Comparison of ENCODE assay signal across 30 mouse cellular contexts in the genomic region with DNA sequence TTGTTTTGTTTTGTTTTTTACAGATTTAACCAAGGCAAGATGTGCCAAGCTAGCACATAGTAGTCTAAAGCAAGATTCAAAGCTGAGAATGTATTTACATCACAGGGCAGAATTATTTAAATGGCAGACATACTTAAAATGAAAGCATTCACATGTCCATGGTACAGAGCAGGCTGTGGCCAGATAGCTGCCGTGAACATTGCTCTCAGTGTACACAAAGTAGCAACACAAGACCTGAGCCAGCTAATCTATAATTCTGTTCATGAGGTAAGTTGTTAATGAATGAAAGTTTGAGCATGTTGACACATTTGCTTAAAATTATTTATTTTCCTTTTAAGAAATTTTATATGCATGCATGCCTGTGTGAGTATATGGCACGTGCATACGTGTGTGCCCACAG.
"Had no signal": no experiment of that assay in that cellular context is flagged by ENCODE, and none has a peak within 500 bp of the region (broad histone marks: within the 10 kb centered on the region; RNA-seq: fewer than 3 reads in every experiment).

No protein-coding gene starts in this region.

- H3K4me3 ChIP-seq: left cerebral cortex, adult 2 months; limb, embryonic 10.5 days; limb, embryonic 12.5 days; limb, embryonic 13.5 days; limb, embryonic 15.5 days; liver, embryonic 13.5 days; liver, embryonic 15.5 days; lung, embryonic 15.5 days; megakaryocyte, embryonic 14.5 days; midbrain, embryonic 10.5 days; midbrain, embryonic 12.5 days; midbrain, embryonic 13.5 days; midbrain, embryonic 15.5 days; myocyte; neural tube, embryonic 12.5 days had no signal

- H3K36me3 ChIP-seq: limb, embryonic 10.5 days; limb, embryonic 12.5 days; limb, embryonic 13.5 days; limb, embryonic 15.5 days; liver, embryonic 13.5 days; liver, embryonic 15.5 days; lung, embryonic 15.5 days; midbrain, embryonic 10.5 days; midbrain, embryonic 12.5 days; midbrain, embryonic 13.5 days; midbrain, embryonic 15.5 days; neural tube, embryonic 12.5 days had no signal

- H3K9ac ChIP-seq: limb, embryonic 12.5 days; limb, embryonic 13.5 days; limb, embryonic 15.5 days; liver, embryonic 13.5 days; liver, embryonic 14.5 days; liver, embryonic 15.5 days; lung, embryonic 14.5 days; lung, embryonic 15.5 days; midbrain, embryonic 12.5 days; midbrain, embryonic 13.5 days; midbrain, embryonic 15.5 days; neural tube, embryonic 12.5 days had no signal

- H3K9me3 ChIP-seq: limb, embryonic 10.5 days; limb, embryonic 12.5 days; limb, embryonic 13.5 days; limb, embryonic 15.5 days; liver, embryonic 13.5 days; liver, embryonic 15.5 days; lung, embryonic 15.5 days; midbrain, embryonic 10.5 days; midbrain, embryonic 12.5 days; midbrain, embryonic 13.5 days; midbrain, embryonic 15.5 days; neural tube, embryonic 12.5 days had no signal

- H3K27me3 ChIP-seq: limb, embryonic 13.5 days; limb, embryonic 15.5 days; liver, embryonic 13.5 days; liver, embryonic 15.5 days; lung, embryonic 15.5 days; midbrain, embryonic 12.5 days; midbrain, embryonic 13.5 days; midbrain, embryonic 15.5 days; neural tube, embryonic 12.5 days had no signal

- H3K4me2 ChIP-seq: limb, embryonic 12.5 days; limb, embryonic 13.5 days; limb, embryonic 15.5 days; liver, embryonic 13.5 days; liver, embryonic 15.5 days; lung, embryonic 14.5 days; lung, embryonic 15.5 days; midbrain, embryonic 11.5 days; midbrain, embryonic 12.5 days; midbrain, embryonic 13.5 days; midbrain, embryonic 15.5 days; neural tube, embryonic 12.5 days had no signal

- ATAC-seq: lung, postnatal 0 days; midbrain, embryonic 13.5 days; midbrain, embryonic 15.5 days; midbrain, embryonic 16.5 days had no signal

- H3K27ac ChIP-seq: left cerebral cortex, adult 2 months; limb, embryonic 10.5 days; limb, embryonic 12.5 days; limb, embryonic 13.5 days; limb, embryonic 15.5 days; liver, embryonic 13.5 days; liver, embryonic 14.5 days; liver, embryonic 15.5 days; lung, embryonic 15.5 days; macrophage; midbrain, embryonic 10.5 days; midbrain, embryonic 12.5 days; midbrain, embryonic 13.5 days; midbrain, embryonic 15.5 days; neural tube, embryonic 12.5 days had no signal

- H3K4me1 ChIP-seq: limb, embryonic 12.5 days; limb, embryonic 13.5 days; liver, embryonic 13.5 days; liver, embryonic 15.5 days; lung, embryonic 15.5 days; midbrain, embryonic 12.5 days; midbrain, embryonic 15.5 days; neural tube, embryonic 12.5 days had no signal

- DNase-seq: layer of hippocampus, postnatal 36 days; left cerebral cortex, postnatal 4 days; liver, embryonic 13.5 days; lung, adult 18-20 months; lung, adult 2 months; lung, embryonic 14.5 days; lung, postnatal 10 days; lung, postnatal 14 days; lung, postnatal 36 days; lung, postnatal 4 days; midbrain, embryonic 14.5 days had no signal
